Mouse (Mus musculus) E14TG2a.4 (cell line): ENCODE results near the gene Ubl3.

ENCODE experiments used
- H3K27me3 ChIP-seq: 2 replicates; pipeline ENCODE4 v1.6.1; 2014; ENCODE audit warnings: low read length, control low read depth; ENCODE audit not compliant: insufficient read depth
- H3K36me3 ChIP-seq: 2 replicates; pipeline ENCODE4 v1.6.1; 2014; ENCODE audit warnings: low read length, control low read depth; ENCODE audit not compliant: insufficient read depth
- H3K4me1 ChIP-seq: replicated peaks from 2 replicates; pipeline ENCODE4 v1.6.1; 2014; ENCODE audit warnings: low read depth, low read length, control low read depth
- H3K4me3 ChIP-seq: replicated peaks from 2 replicates; pipeline ENCODE4 v1.5.1; 2014; ENCODE audit warnings: mild to moderate bottlenecking, low read length
- H3K9me3 ChIP-seq: 2 replicates; pipeline ENCODE4 v1.6.1; 2014; ENCODE audit warnings: low read length, control low read depth
- CTCF ChIP-seq: conservative IDR thresholded peaks from 2 replicates; pipeline ENCODE4 v1.5.1; 2014; ENCODE audit warnings: low read length
- NANOG ChIP-seq: IDR thresholded peaks from 2 replicates; pipeline ENCODE4 v1.6.1; 2014; ENCODE audit warnings: borderline replicate concordance, low read length, mixed read lengths
- POU5F1 ChIP-seq: IDR thresholded peaks from 2 replicates; pipeline ENCODE4 v1.6.1; 2014; ENCODE audit warnings: low read length, borderline replicate concordance

Ubl3 gene

GRCm38 (mm10) chr5:148549307-148549706 lies 3.3 kb downstream of the Ubl3 start:
- peak; percentile 76 for TF ChIP-seq NANOG
- no peak for TF ChIP-seq POU5F1
- Histone ChIP-seq H3K36me3 (0 out of 2 replicates have a peak, but pooled peaks cover under 1% of the 10 kb centered on the region), H3K27me3 (no peaks in the 10 kb centered on the region), H3K4me3 (peak overlapping the region; percentile 85), H3K4me1 (peaks cover 68% of the 10 kb centered on the region), H3K9me3 (no peaks in the 10 kb centered on the region)

GRCm38 (mm10) chr5:148548568-148548967 lies 4.0 kb downstream of the Ubl3 start:
- no peaks in the 10 kb centered on the region for H3K27me3 ChIP-seq
- H3K4me1 ChIP-seq, result peaks cover 68% of the 10 kb centered on the region
- H3K9me3 ChIP-seq, result no peaks in the 10 kb centered on the region
- peak overlapping the region; percentile 85 for H3K4me3 ChIP-seq
- TF ChIP-seq POU5F1 (no peak), CTCF (no peak), NANOG (no peak)
- peaks cover 8% of the 10 kb centered on the region; the same call in 1 of the 2 replicates for H3K36me3 ChIP-seq

DNA sequence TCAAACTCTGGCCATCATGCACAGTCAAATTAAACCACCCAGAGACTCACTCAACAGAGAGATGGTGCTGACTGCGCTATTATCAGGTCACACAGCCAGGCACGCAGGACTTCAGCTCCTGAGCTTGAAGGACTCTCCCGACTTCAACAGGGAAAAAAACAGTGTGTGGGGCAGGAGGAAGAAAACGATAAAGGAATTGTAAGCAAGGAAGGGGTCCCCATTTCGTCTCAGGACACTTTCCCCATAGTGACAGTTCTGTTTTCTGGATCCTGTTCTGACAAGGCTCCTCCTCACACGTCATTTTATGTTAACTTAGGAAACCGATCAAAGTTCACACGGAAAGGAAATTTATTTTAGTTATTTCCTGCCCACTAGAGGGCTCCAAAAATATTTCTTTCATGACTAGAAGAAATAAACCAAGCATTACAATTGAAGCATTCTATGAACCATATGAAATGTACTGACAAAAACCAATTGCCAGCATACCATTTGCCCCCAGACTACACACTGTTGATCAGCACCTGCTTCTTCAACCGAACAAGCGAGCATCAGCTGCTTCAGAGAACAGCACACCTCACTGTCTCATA lies 4.6 kb downstream of the Ubl3 start:
- no peak for TF ChIP-seq NANOG
- TF ChIP-seq CTCF, result 0 out of 2 replicates have a peak, but pooled peaks have one; percentile 7
- TF ChIP-seq POU5F1, result no peak

GRCm38 (mm10) chr5:148546970-148547369 lies 5.6 kb downstream of the Ubl3 start:
- peak overlapping the region; percentile 27; the same call in 1 of the 2 replicates for H3K4me3 ChIP-seq
- H3K4me1 ChIP-seq, result peaks cover 76% of the 10 kb centered on the region
- TF ChIP-seq CTCF (no peak), NANOG (no peak), POU5F1 (no peak)
- no peaks in the 10 kb centered on the region for H3K27me3 ChIP-seq
- peaks cover 9% of the 10 kb centered on the region; the same call in 1 of the 2 replicates for H3K36me3 ChIP-seq
- H3K9me3 ChIP-seq, result no peaks in the 10 kb centered on the region

More for the DNA sequence above, 4.6 kb downstream of the Ubl3 start:
- peak overlapping the region; percentile 85 for H3K4me3 ChIP-seq
- H3K9me3 ChIP-seq, result no peaks in the 10 kb centered on the region
- peaks cover 68% of the 10 kb centered on the region for H3K4me1 ChIP-seq
- H3K27me3 ChIP-seq, result no peaks in the 10 kb centered on the region
- peaks cover 9% of the 10 kb centered on the region; the same call in 1 of the 2 replicates for H3K36me3 ChIP-seq

DNA sequence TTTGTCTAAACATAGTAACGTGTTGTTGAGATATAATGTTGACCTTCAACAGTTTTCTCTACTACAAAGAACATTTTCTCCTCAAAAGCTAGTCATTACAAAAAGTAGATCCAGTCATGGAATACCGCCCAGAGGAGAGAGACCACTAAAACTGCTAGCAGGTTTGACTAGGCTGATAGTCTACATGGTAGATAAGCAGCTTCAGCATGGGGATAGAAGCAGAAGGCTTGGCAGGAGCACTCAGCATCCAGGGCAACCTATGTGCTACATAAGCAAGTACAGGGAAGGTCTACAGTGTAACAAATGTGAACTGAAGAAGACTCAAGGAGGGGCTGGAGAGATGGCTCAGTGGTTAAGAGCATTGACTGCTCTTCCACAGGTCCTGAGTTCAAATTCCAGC lies 7.9 kb downstream of the Ubl3 start:
- no peaks in the 10 kb centered on the region for H3K27me3 ChIP-seq
- no peak overlapping the region for H3K4me3 ChIP-seq
- peaks cover 94% of the 10 kb centered on the region for H3K4me1 ChIP-seq
- no peak for TF ChIP-seq POU5F1
- TF ChIP-seq NANOG, result no peak
- no peak for TF ChIP-seq CTCF
- H3K36me3 ChIP-seq, result peaks cover 9% of the 10 kb centered on the region; the same call in 1 of the 2 replicates
- no peaks in the 10 kb centered on the region for H3K9me3 ChIP-seq

DNA sequence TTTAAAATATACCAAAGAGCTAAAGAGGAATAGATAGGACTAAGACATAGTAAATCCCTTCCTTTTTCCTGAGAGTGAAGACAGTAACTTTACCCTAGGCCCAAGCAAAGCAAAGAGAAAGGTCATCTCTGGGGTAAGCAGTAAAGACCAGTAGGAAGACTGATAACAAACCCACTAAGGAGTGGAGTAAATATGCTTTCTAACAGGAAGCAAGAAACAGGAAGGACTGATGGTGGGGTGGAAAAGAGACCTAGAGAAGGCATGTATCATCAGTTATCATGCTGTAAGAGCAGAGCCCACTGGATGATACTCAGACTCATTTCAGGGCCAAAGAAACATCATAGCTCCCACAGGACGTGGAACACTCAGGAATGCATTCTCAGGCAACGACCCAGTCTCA lies 10.4 kb downstream of the Ubl3 start:
- Histone ChIP-seq H3K27me3 (no peaks in the 10 kb centered on the region), H3K36me3 (peaks cover 9% of the 10 kb centered on the region; the same call in 1 of the 2 replicates), H3K4me1 (peaks cover 93% of the 10 kb centered on the region), H3K4me3 (no peak overlapping the region), H3K9me3 (no peaks in the 10 kb centered on the region)
- TF ChIP-seq NANOG (no peak), POU5F1 (no peak), CTCF (no peak)

- H3K9me3 ChIP-seq, result no peaks in the 10 kb centered on the region
These were observed 16.7 kb downstream of the Ubl3 start for GRCm38 (mm10) chr5:148535669-148536430.

GRCm38 (mm10) chr5:148534644-148535043 lies 17.9 kb downstream of the Ubl3 start:
- TF ChIP-seq POU5F1 (no peak), NANOG (no peak), CTCF (no peak)
- no peak overlapping the region for H3K4me3 ChIP-seq
- peaks cover 3% of the 10 kb centered on the region; the same call in 1 of the 2 replicates for H3K36me3 ChIP-seq
- H3K4me1 ChIP-seq, result peaks cover 83% of the 10 kb centered on the region
- no peaks in the 10 kb centered on the region for H3K27me3 ChIP-seq
- no peaks in the 10 kb centered on the region for H3K9me3 ChIP-seq

More at GRCm38 (mm10) chr5:148535669-148536430, 16.7 kb downstream of the Ubl3 start:
- Histone ChIP-seq H3K27me3 (no peaks in the 10 kb centered on the region), H3K4me3 (no peak overlapping the region), H3K4me1 (peaks cover 89% of the 10 kb centered on the region), H3K36me3 (peaks cover 3% of the 10 kb centered on the region; the same call in 1 of the 2 replicates)
- TF ChIP-seq CTCF, result no peak
- TF ChIP-seq POU5F1, result no peak
- no peak for TF ChIP-seq NANOG

DNA sequence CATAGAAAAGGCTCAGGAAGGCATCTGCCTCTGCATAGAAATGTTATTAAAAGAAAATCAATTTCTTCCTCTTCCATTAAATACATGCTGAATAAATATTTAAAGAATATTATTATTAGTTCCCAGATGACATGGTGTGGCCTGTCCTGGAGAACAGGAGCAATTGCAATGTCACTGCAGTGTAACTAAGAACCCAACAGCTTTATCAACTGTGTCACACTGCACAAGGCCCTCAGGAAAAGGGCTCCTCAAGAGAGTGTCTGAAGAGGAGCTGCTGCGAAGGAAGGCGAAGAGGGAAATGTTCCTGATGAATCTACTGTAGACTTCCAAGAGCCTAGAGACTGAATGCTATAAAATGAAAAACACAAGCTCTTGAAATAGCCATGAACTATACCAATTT lies 18.7 kb downstream of the Ubl3 start:
- TF ChIP-seq POU5F1, result no peak
- no peak for TF ChIP-seq CTCF
- TF ChIP-seq NANOG, result no peak
- H3K9me3 ChIP-seq, result no peaks in the 10 kb centered on the region
- H3K4me1 ChIP-seq, result peaks cover 78% of the 10 kb centered on the region
- H3K27me3 ChIP-seq, result no peaks in the 10 kb centered on the region
- no peak overlapping the region for H3K4me3 ChIP-seq
- H3K36me3 ChIP-seq, result peaks cover 3% of the 10 kb centered on the region; the same call in 1 of the 2 replicates
